In the genomic region with DNA sequence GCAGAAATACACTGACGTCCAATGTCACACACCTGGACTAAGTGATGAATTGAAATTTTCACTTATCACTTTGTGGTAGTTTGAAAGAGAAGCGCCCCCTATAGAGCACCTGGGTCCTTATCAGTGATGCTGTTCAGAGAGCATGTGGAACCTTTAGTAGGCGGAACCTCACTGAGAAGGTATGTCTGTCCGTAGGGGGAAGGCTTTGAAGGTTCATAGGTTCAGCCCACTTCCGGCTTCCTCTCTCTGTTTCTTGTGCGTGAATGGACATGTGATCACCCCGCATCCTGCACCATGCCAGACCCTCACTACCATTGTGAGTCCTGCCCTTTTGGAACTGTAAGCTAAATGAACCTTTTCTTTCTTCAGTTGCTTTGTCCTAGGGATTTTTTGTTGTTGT, we compare ENCODE assay signal across 1 mouse cellular context.
TF ChIP-seq lines count a peak whose summit lies in the region.

No protein-coding gene starts in this region.

TF ChIP-seq in CH12.LX, 34 proteins besides CTCF, POLR2A, EP300 and RAD21 (continued from another document):
- peak; percentile 90 for TF ChIP-seq HCFC1 (IDR thresholded peaks at IDR 0.05; ENCODE audit: low read depth, low read length)
- TF ChIP-seq GABPA (IDR thresholded peaks at IDR 0.05; ENCODE audit: insufficient replicate concordance, low read depth, low read length), result no peak
- TF ChIP-seq ZMIZ1 (IDR thresholded peaks at IDR 0.05; ENCODE audit: low read depth, low read length), result no peak
- TF ChIP-seq NRF1 (IDR thresholded peaks at IDR 0.05; ENCODE audit: low read depth, low read length), result no peak
- TF ChIP-seq USF1 (IDR thresholded peaks at IDR 0.05; ENCODE audit: low read depth, low read length), result peak; percentile 87
- TF ChIP-seq UBTF (IDR thresholded peaks at IDR 0.05; ENCODE audit: low read depth, low read length), result no peak
- TF ChIP-seq BHLHE40 (IDR thresholded peaks at IDR 0.05; ENCODE audit: low read depth, low read length), result peak; percentile 70
- TF ChIP-seq JUN (IDR thresholded peaks at IDR 0.05; ENCODE audit: insufficient read depth, low read depth, low read length), result no peak
- peak; percentile 68; the same call in 1 of the 2 replicates for TF ChIP-seq KAT2A (IDR thresholded peaks at IDR 0.05; ENCODE audit: insufficient replicate concordance, low read length)
- TF ChIP-seq ELF1 (IDR thresholded peaks at IDR 0.05; ENCODE audit: low read depth, low read length), result peak; percentile 95
- 0 out of 2 replicates have a peak, but pooled peaks have one; percentile 57 for TF ChIP-seq CHD2 (IDR thresholded peaks at IDR 0.05; ENCODE audit: low read length)
- no peak for TF ChIP-seq ZC3H11A (IDR thresholded peaks at IDR 0.05; ENCODE audit: low read depth, low read length)
- TF ChIP-seq ETS1 (conservative IDR thresholded peaks at IDR 0.05; ENCODE audit: low read depth, low read length), result peak; percentile 62
- TF ChIP-seq MEF2A (IDR thresholded peaks at IDR 0.05; ENCODE audit: borderline replicate concordance, low read depth, low read length), result peak; percentile 88
- peak; percentile 71 for TF ChIP-seq SMC3 (IDR thresholded peaks at IDR 0.05; ENCODE audit: low read depth, low read length)
- TF ChIP-seq ZKSCAN1 (IDR thresholded peaks at IDR 0.05; ENCODE audit: borderline replicate concordance, low read depth, low read length), result no peak
- TF ChIP-seq E2F4 (IDR thresholded peaks at IDR 0.05; ENCODE audit: insufficient replicate concordance, low read depth, low read length), result no peak
- TF ChIP-seq RCOR1 (conservative IDR thresholded peaks at IDR 0.05; ENCODE audit: low read depth, low read length), result no peak
- TF ChIP-seq JUND (conservative IDR thresholded peaks at IDR 0.05; ENCODE audit: low read depth, low read length), result peak; percentile 70
- TF ChIP-seq TCF12 (IDR thresholded peaks at IDR 0.05; ENCODE audit: low read depth, low read length), result peak; percentile 92
- TF ChIP-seq USF2 (conservative IDR thresholded peaks at IDR 0.05; ENCODE audit: low read depth, low read length), result peak; percentile 79
- peak; percentile 98 for TF ChIP-seq TBP (conservative IDR thresholded peaks at IDR 0.05; ENCODE audit: low read depth, low read length)
- TF ChIP-seq SIN3A (IDR thresholded peaks at IDR 0.05; ENCODE audit: low read length), result peak; percentile 96
- no peak for TF ChIP-seq CHD1 (IDR thresholded peaks at IDR 0.05; ENCODE audit: low read depth, low read length)
- TF ChIP-seq NELFE (IDR thresholded peaks at IDR 0.05; ENCODE audit: low read depth, low read length), result peak; percentile 83
- peak; percentile 98 for TF ChIP-seq MYC (IDR thresholded peaks at IDR 0.05; ENCODE audit: low read depth, low read length)
